10 mouse cellular contexts compared by ENCODE assay signal in genomic region chr8:83568128-83568527, GRCm38 (mm10). TPM values are rescaled to one million over a fixed set of nuclear protein-coding genes. Genes with fewer than 3 reads are reported as not detected.
A peak's percentile ranks its signal among the peaks of the same experiment; 100 is the strongest.
DNase-seq lines count a peak whose midpoint lies in the region; ATAC-seq and TF ChIP-seq lines count a peak whose summit lies in the region.
"Had no signal": no experiment of that assay in that cellular context is flagged by ENCODE, and none has a peak within 500 bp of the region (broad histone marks: within the 10 kb centered on the region; RNA-seq: fewer than 3 reads in every experiment).

No protein-coding gene starts in this region.

- WGBS in midbrain, embryonic 10.5 days = 78% methylated on average over 5 of the region's 5 CpGs
- 79% methylated on average over 5 of the region's 5 CpGs for WGBS in midbrain, embryonic 11.5 days
- WGBS in hindbrain, embryonic 12.5 days = 76% methylated on average over 5 of the region's 5 CpGs
- WGBS in midbrain, postnatal 0 days = 73% methylated on average over 5 of the region's 5 CpGs

- H3K9ac ChIP-seq in midbrain, embryonic 11.5 days (ENCODE audit: low read length) = no peak overlapping the region
- H3K9ac ChIP-seq in hindbrain, embryonic 12.5 days = peak overlapping the region; percentile 90
- H3K9ac ChIP-seq in midbrain, postnatal 0 days (replicated peaks; ENCODE audit: low read length, poor library complexity, severe bottlenecking) = peak overlapping the region; percentile 87; the same call in 1 of the 2 replicates

- no peak for TF ChIP-seq CTCF in midbrain, postnatal 0 days (IDR thresholded peaks at IDR 0.05)

- no peaks in the 10 kb centered on the region for H3K27me3 ChIP-seq in erythroblast, embryonic 14.5 days (ENCODE audit: control insufficient read depth)
- H3K27me3 ChIP-seq in midbrain, embryonic 10.5 days (ENCODE audit: low read depth, poor library complexity, severe bottlenecking) = no peaks in the 10 kb centered on the region
- no peaks in the 10 kb centered on the region for H3K27me3 ChIP-seq in midbrain, embryonic 11.5 days (ENCODE audit: control insufficient read depth, insufficient read depth, low read length)
- no peaks in the 10 kb centered on the region for H3K27me3 ChIP-seq in hindbrain, embryonic 12.5 days
- H3K27me3 ChIP-seq in midbrain, postnatal 0 days (ENCODE audit: insufficient read depth, low read length) = no peaks in the 10 kb centered on the region

- no peak overlapping the region for H3K4me2 ChIP-seq in midbrain, embryonic 11.5 days
- H3K4me2 ChIP-seq in hindbrain, embryonic 12.5 days (replicated peaks) = peak overlapping the region; percentile 77; the same call in 1 of the 2 replicates
- peak overlapping the region; percentile 97 for H3K4me2 ChIP-seq in midbrain, postnatal 0 days (ENCODE audit: low read depth, low read length, poor library complexity, severe bottlenecking)

- no peak for DNase-seq in midbrain, embryonic 10.5 days (ENCODE audit: low spot score)
- DNase-seq in midbrain, embryonic 11.5 days (ENCODE audit: low spot score, missing footprints) = no peak
- DNase-seq in midbrain, postnatal 0 days (ENCODE audit: low spot score) = no peak
- DNase-seq in right cerebral cortex, adult 2 months (ENCODE audit: low spot score in 2 of 2) = no peak
- no peak for DNase-seq in retina, postnatal 1 day

- H3K36me3 ChIP-seq in erythroblast, embryonic 14.5 days (ENCODE audit: control insufficient read depth) = peaks cover 43% of the 10 kb centered on the region
- H3K36me3 ChIP-seq in midbrain, embryonic 10.5 days = peaks cover 46% of the 10 kb centered on the region
- peaks cover 16% of the 10 kb centered on the region for H3K36me3 ChIP-seq in midbrain, embryonic 11.5 days (ENCODE audit: control insufficient read depth, insufficient read depth, low read length)
- peaks cover 35% of the 10 kb centered on the region for H3K36me3 ChIP-seq in hindbrain, embryonic 12.5 days
- H3K36me3 ChIP-seq in midbrain, postnatal 0 days (ENCODE audit: insufficient read depth, low read length) = peaks cover 31% of the 10 kb centered on the region

- peaks cover 34% of the 10 kb centered on the region for H3K4me1 ChIP-seq in erythroblast, embryonic 14.5 days (ENCODE audit: control insufficient read depth)
- H3K4me1 ChIP-seq in midbrain, embryonic 10.5 days = peaks cover 21% of the 10 kb centered on the region
- peaks cover 11% of the 10 kb centered on the region for H3K4me1 ChIP-seq in midbrain, embryonic 11.5 days (ENCODE audit: control insufficient read depth, insufficient read depth, low read length)
- peaks cover 14% of the 10 kb centered on the region for H3K4me1 ChIP-seq in hindbrain, embryonic 12.5 days
- peaks cover 9% of the 10 kb centered on the region; the same call in 1 of the 2 replicates for H3K4me1 ChIP-seq in midbrain, postnatal 0 days (ENCODE audit: insufficient read depth, low read length)

- no peaks in the 10 kb centered on the region for H3K9me3 ChIP-seq in erythroblast, embryonic 14.5 days (ENCODE audit: control insufficient read depth, low read length)
- H3K9me3 ChIP-seq in midbrain, embryonic 10.5 days (replicated peaks) = no peaks in the 10 kb centered on the region
- H3K9me3 ChIP-seq in midbrain, embryonic 11.5 days (ENCODE audit: control insufficient read depth, low read length) = no peaks in the 10 kb centered on the region
- no peaks in the 10 kb centered on the region for H3K9me3 ChIP-seq in hindbrain, embryonic 12.5 days (replicated peaks)
- H3K9me3 ChIP-seq in midbrain, postnatal 0 days (ENCODE audit: low read length) = no peaks in the 10 kb centered on the region

- 0 out of 2 replicates have a peak overlapping the region, but pooled peaks have one; percentile 14 for H3K27ac ChIP-seq in midbrain, embryonic 10.5 days (replicated peaks)
- no peak overlapping the region for H3K27ac ChIP-seq in midbrain, embryonic 11.5 days (ENCODE audit: low read depth, low read length)
- H3K27ac ChIP-seq in hindbrain, embryonic 12.5 days = no peak overlapping the region
- H3K27ac ChIP-seq in midbrain, postnatal 0 days (ENCODE audit: low read depth, low read length) = no peak overlapping the region

- ATAC-seq in erythroblast, adult 5-6 weeks (replicated peaks; ENCODE audit: low FRiP score, poor library complexity, severe bottlenecking) = no peak
- no peak for ATAC-seq in midbrain, embryonic 11.5 days (ENCODE audit: low FRiP score)
- no peak for ATAC-seq in hindbrain, embryonic 12.5 days (ENCODE audit: low FRiP score)
- ATAC-seq in midbrain, postnatal 0 days (ENCODE audit: low FRiP score) = no peak

- H3K4me3 ChIP-seq in erythroblast, embryonic 14.5 days (replicated peaks) = peak overlapping the region; percentile 98
- peak overlapping the region; percentile 73; the same call in 1 of the 2 replicates for H3K4me3 ChIP-seq in midbrain, embryonic 10.5 days
- H3K4me3 ChIP-seq in midbrain, embryonic 11.5 days (ENCODE audit: low read depth, low read length) = no peak overlapping the region
- no peak overlapping the region for H3K4me3 ChIP-seq in hindbrain, embryonic 12.5 days
- H3K4me3 ChIP-seq in midbrain, postnatal 0 days (ENCODE audit: low read depth, low read length) = no peak overlapping the region

RNA-seq across cellular contexts. Expression of gene Ndufb7, which starts 1.7 kb away (rescaled TPM):
- polyA plus RNA-seq in erythroblast, embryonic 14.5 days (2012) = 76.6 and 87.5 TPM in 2 replicates
- 49.8 and 57.9 TPM in 2 replicates for total RNA-seq in erythroblast, adult 5-6 weeks (2015; ENCODE audit: low replicate concordance)
- total RNA-seq in erythroblast, adult 5-6 weeks (2017; ENCODE audit: low replicate concordance) = 59.0 and 89.2 TPM in 2 replicates
- polyA plus RNA-seq in midbrain, embryonic 10.5 days (2016; fragmentation: Nextera tagmentation; extraction: Ambion mirVana) = 354 and 369 TPM in 2 replicates
- polyA plus RNA-seq in midbrain, embryonic 11.5 days (2014; fragmentation: Nextera tagmentation; extraction: Ambion mirVana) = 351 and 359 TPM in 2 replicates
- 307 and 342 TPM in 2 replicates for polyA plus RNA-seq in hindbrain, embryonic 12.5 days (2016; fragmentation: Nextera tagmentation; extraction: Ambion mirVana)
- total RNA-seq in midbrain, postnatal 0 days (2014; rRNA removed) = 151 and 158 TPM in 2 replicates
- 396 and 420 TPM in 2 replicates for polyA plus RNA-seq in midbrain, postnatal 0 days (2015; fragmentation: Nextera tagmentation; extraction: Ambion mirVana)

RNA-seq across cellular contexts. Expression of gene Olfr370, which starts 32.5 kb away (rescaled TPM):
- polyA plus RNA-seq in erythroblast, embryonic 14.5 days (2012) = not detected in 2 replicates
- total RNA-seq in erythroblast, adult 5-6 weeks (2015; ENCODE audit: low replicate concordance) = not detected in 2 replicates
- total RNA-seq in erythroblast, adult 5-6 weeks (2017; ENCODE audit: low replicate concordance) = not detected in 2 replicates
- polyA plus RNA-seq in midbrain, embryonic 10.5 days (2016; fragmentation: Nextera tagmentation; extraction: Ambion mirVana) = not detected in 2 replicates
- polyA plus RNA-seq in midbrain, embryonic 11.5 days (2014; fragmentation: Nextera tagmentation; extraction: Ambion mirVana) = not detected in 2 replicates
- 0.09 and 0.10 TPM in 2 replicates for polyA plus RNA-seq in hindbrain, embryonic 12.5 days (2016; fragmentation: Nextera tagmentation; extraction: Ambion mirVana)
- total RNA-seq in midbrain, postnatal 0 days (2014; rRNA removed) = not detected in 2 replicates
- not detected in 2 replicates for polyA plus RNA-seq in midbrain, postnatal 0 days (2015; fragmentation: Nextera tagmentation; extraction: Ambion mirVana)
- total RNA-seq: heart, postnatal 10 days had no signal
- polyA plus RNA-seq: lung, embryonic 16.5 days had no signal

RNA-seq across cellular contexts. Expression of gene Tecr, which starts 39.6 kb away (rescaled TPM):
- 33.6 and 58.0 TPM in 2 replicates for polyA plus RNA-seq in erythroblast, embryonic 14.5 days (2012)
- total RNA-seq in erythroblast, adult 5-6 weeks (2015; ENCODE audit: low replicate concordance) = 130 and 150 TPM in 2 replicates
- 47.5 and 77.4 TPM in 2 replicates for total RNA-seq in erythroblast, adult 5-6 weeks (2017; ENCODE audit: low replicate concordance)
- polyA plus RNA-seq in midbrain, embryonic 10.5 days (2016; fragmentation: Nextera tagmentation; extraction: Ambion mirVana) = 740 and 757 TPM in 2 replicates
- 680 and 686 TPM in 2 replicates for polyA plus RNA-seq in midbrain, embryonic 11.5 days (2014; fragmentation: Nextera tagmentation; extraction: Ambion mirVana)
- 646 and 653 TPM in 2 replicates for polyA plus RNA-seq in hindbrain, embryonic 12.5 days (2016; fragmentation: Nextera tagmentation; extraction: Ambion mirVana)
- total RNA-seq in midbrain, postnatal 0 days (2014; rRNA removed) = 1,134 and 1,270 TPM in 2 replicates
- polyA plus RNA-seq in midbrain, postnatal 0 days (2015; fragmentation: Nextera tagmentation; extraction: Ambion mirVana) = 1,433 and 1,533 TPM in 2 replicates

RNA-seq across cellular contexts. Expression of gene Dnajb1, which starts 39.9 kb away (rescaled TPM):
- polyA plus RNA-seq in erythroblast, embryonic 14.5 days (2012) = 20.5 and 20.7 TPM in 2 replicates
- 12.9 and 25.7 TPM in 2 replicates for total RNA-seq in erythroblast, adult 5-6 weeks (2015; ENCODE audit: low replicate concordance)
- total RNA-seq in erythroblast, adult 5-6 weeks (2017; ENCODE audit: low replicate concordance) = 15.6 and 19.5 TPM in 2 replicates
- polyA plus RNA-seq in midbrain, embryonic 10.5 days (2016; fragmentation: Nextera tagmentation; extraction: Ambion mirVana) = 73.3 and 85.7 TPM in 2 replicates
- 61.1 and 71.3 TPM in 2 replicates for polyA plus RNA-seq in midbrain, embryonic 11.5 days (2014; fragmentation: Nextera tagmentation; extraction: Ambion mirVana)
- 57.1 and 62.8 TPM in 2 replicates for polyA plus RNA-seq in hindbrain, embryonic 12.5 days (2016; fragmentation: Nextera tagmentation; extraction: Ambion mirVana)
- total RNA-seq in midbrain, postnatal 0 days (2014; rRNA removed) = 41.0 and 43.3 TPM in 2 replicates
- polyA plus RNA-seq in midbrain, postnatal 0 days (2015; fragmentation: Nextera tagmentation; extraction: Ambion mirVana) = 60.3 and 72.4 TPM in 2 replicates

Comparison
In these comparisons a context has a peak if more than half of its experiments do, and no peak if none do; other contexts are left out.
1. H3K4me3 ChIP-seq: peak in erythroblast, embryonic 14.5 days (single experiment) and midbrain, embryonic 10.5 days (single experiment); none in midbrain, embryonic 11.5 days (single experiment), hindbrain, embryonic 12.5 days (single experiment) and midbrain, postnatal 0 days (single experiment).
2. RNA of gene Tecr, which starts 39.6 kb away (polyA plus RNA-seq): 1,433 to 1,533 TPM in midbrain, postnatal 0 days, 740 to 757 TPM in midbrain, embryonic 10.5 days, 680 to 686 TPM in midbrain, embryonic 11.5 days and 646 to 653 TPM in hindbrain, embryonic 12.5 days; 33.6 to 58.0 TPM in erythroblast, embryonic 14.5 days; every median in the first group is over 10 times any median in the second.